Mouse (Mus musculus): ENCODE data around the gene Rasgef1a. TPM values are rescaled to one million over a fixed set of nuclear protein-coding genes. Genes with fewer than 3 reads are reported as not detected.

The Rasgef1a gene
- polyA plus RNA-seq (2021) = 0.05 TPM

- no peak for ATAC-seq
- DNase-seq (ENCODE audit: low read depth, low spot score) = no peak
- POLR2A ChIA-PET = no interaction called here
Measured at GRCm38 (mm10) chr6:118010756-118011615, at the start of gene Rasgef1a. TSS of gene Rasgef1a (plus strand) at chr6:118011438.

GRCm38 (mm10) chr6:117963201-117963600 lies 48.0 kb upstream of the Rasgef1a start:
- H3K27me3 ChIP-seq = no peaks in the 10 kb centered on the region
- ATAC-seq (no peak), DNase-seq (ENCODE audit: low read depth, low spot score) (no peak)
- CTCF ChIA-PET = no interaction called here
- no peak for TF ChIP-seq CTCF (IDR thresholded peaks at IDR 0.05)
- POLR2A ChIA-PET = interaction anchor here (0.7 kb wide), 1 partner anchor 26 kb away, joined by 3 read pairs; the partner anchor contains the start of gene Fxyd4
- in situ Hi-C loops (cut with MboI; ENCODE audit: low pct_unique_long_range_greater_than_20kb) = no loop called here

More at GRCm38 (mm10) chr6:118010756-118011615, at the start of gene Rasgef1a:
- TF ChIP-seq CTCF (IDR thresholded peaks at IDR 0.05) = no peak
- peaks cover 31% of the 10 kb centered on the region for H3K27me3 ChIP-seq
- CTCF ChIA-PET = no interaction called here
- in situ Hi-C loops (cut with MboI; ENCODE audit: low pct_unique_long_range_greater_than_20kb) = no loop called here

- H3K27me3 ChIP-seq = no peaks in the 10 kb centered on the region
- TF ChIP-seq CTCF (IDR thresholded peaks at IDR 0.05) = peak; percentile 23
- POLR2A ChIA-PET = no interaction called here
- in situ Hi-C loops (cut with MboI; ENCODE audit: low pct_unique_long_range_greater_than_20kb) = no loop called here
- ATAC-seq (peak; percentile 35), DNase-seq (ENCODE audit: low read depth, low spot score) (no peak)
- CTCF ChIA-PET = interaction anchor here (0.6 kb wide), 1 partner anchor 138 kb away, joined by 3 read pairs; no protein-coding TSS in a partner anchor
Measured at GRCm38 (mm10) chr6:117966729-117967128, 44.5 kb upstream of the Rasgef1a start.

GRCm38 (mm10) chr6:117987173-117987572 lies 24.1 kb upstream of the Rasgef1a start:
- DNase-seq (ENCODE audit: low read depth, low spot score) (no peak), ATAC-seq (no peak)
- ChIA-PET POLR2A (no interaction called here), CTCF (no interaction called here)
- H3K27me3 ChIP-seq = peaks cover 4% of the 10 kb centered on the region
- in situ Hi-C loops (cut with MboI; ENCODE audit: low pct_unique_long_range_greater_than_20kb) = no loop called here
- no peak for TF ChIP-seq CTCF (IDR thresholded peaks at IDR 0.05)

GRCm38 (mm10) chr6:117989209-117989608 lies 22.0 kb upstream of the Rasgef1a start:
- TF ChIP-seq CTCF (IDR thresholded peaks at IDR 0.05) = no peak
- peaks cover 5% of the 10 kb centered on the region for H3K27me3 ChIP-seq
- POLR2A ChIA-PET = no interaction called here
- DNase-seq (ENCODE audit: low read depth, low spot score) (no peak), ATAC-seq (no peak)
- CTCF ChIA-PET = no interaction called here
- in situ Hi-C loops (cut with MboI; ENCODE audit: low pct_unique_long_range_greater_than_20kb) = no loop called here

GRCm38 (mm10) chr6:117990649-117991048 lies 20.6 kb upstream of the Rasgef1a start:
- CTCF ChIA-PET = no interaction called here
- H3K27me3 ChIP-seq = peaks cover 5% of the 10 kb centered on the region
- TF ChIP-seq CTCF (IDR thresholded peaks at IDR 0.05) = no peak
- ATAC-seq (no peak), DNase-seq (ENCODE audit: low read depth, low spot score) (no peak)
- in situ Hi-C loops (cut with MboI; ENCODE audit: low pct_unique_long_range_greater_than_20kb) = no loop called here
- POLR2A ChIA-PET = no interaction called here

- ATAC-seq (no peak), DNase-seq (ENCODE audit: low read depth, low spot score) (no peak)
- peaks cover 10% of the 10 kb centered on the region for H3K27me3 ChIP-seq
- POLR2A ChIA-PET = no interaction called here
- TF ChIP-seq CTCF (IDR thresholded peaks at IDR 0.05) = no peak
- in situ Hi-C loops (cut with MboI; ENCODE audit: low pct_unique_long_range_greater_than_20kb) = no loop called here
- CTCF ChIA-PET = no interaction called here
Measured at GRCm38 (mm10) chr6:117991297-117991696, 19.9 kb upstream of the Rasgef1a start.

- ATAC-seq (no peak), DNase-seq (ENCODE audit: low read depth, low spot score) (no peak)
- in situ Hi-C loops (cut with MboI; ENCODE audit: low pct_unique_long_range_greater_than_20kb) = no loop called here
- H3K27me3 ChIP-seq = peaks cover 15% of the 10 kb centered on the region
- CTCF ChIA-PET = no interaction called here
- POLR2A ChIA-PET = no interaction called here
- TF ChIP-seq CTCF (IDR thresholded peaks at IDR 0.05) = no peak
Measured at GRCm38 (mm10) chr6:117991928-117992327, 19.3 kb upstream of the Rasgef1a start.

GRCm38 (mm10) chr6:117995168-117995567 lies 16.1 kb upstream of the Rasgef1a start:
- no peak for DNase-seq (ENCODE audit: low read depth, low spot score)
- CTCF ChIA-PET = no interaction called here
- ATAC-seq = no peak
- in situ Hi-C loops (cut with MboI; ENCODE audit: low pct_unique_long_range_greater_than_20kb) = no loop called here
- TF ChIP-seq CTCF (IDR thresholded peaks at IDR 0.05) = no peak
- POLR2A ChIA-PET = no interaction called here
- H3K27me3 ChIP-seq = peaks cover 23% of the 10 kb centered on the region

GRCm38 (mm10) chr6:118001272-118001671 lies 10.0 kb upstream of the Rasgef1a start:
- in situ Hi-C loops (cut with MboI; ENCODE audit: low pct_unique_long_range_greater_than_20kb) = no loop called here
- POLR2A ChIA-PET = no interaction called here
- CTCF ChIA-PET = no interaction called here
- TF ChIP-seq CTCF (IDR thresholded peaks at IDR 0.05) = no peak
- ATAC-seq = no peak
- H3K27me3 ChIP-seq = peaks cover 28% of the 10 kb centered on the region
- no peak for DNase-seq (ENCODE audit: low read depth, low spot score)

GRCm38 (mm10) chr6:118007302-118007701 lies 3.9 kb upstream of the Rasgef1a start:
- in situ Hi-C loops (cut with MboI; ENCODE audit: low pct_unique_long_range_greater_than_20kb) = loop anchor here (5.0 kb wide), 1 partner anchor 155 kb away; no protein-coding TSS in a partner anchor
- ChIA-PET POLR2A (interaction anchor here (1.3 kb wide), 1 partner anchor 24 kb away, joined by 3 read pairs; no protein-coding TSS in a partner anchor), CTCF (interaction anchor here (1.4 kb wide), 1 partner anchor 10 kb away, joined by 3 read pairs; no protein-coding TSS in a partner anchor)
- ATAC-seq (no peak), DNase-seq (ENCODE audit: low read depth, low spot score) (no peak)
- H3K27me3 ChIP-seq = peaks cover 29% of the 10 kb centered on the region
- TF ChIP-seq CTCF (IDR thresholded peaks at IDR 0.05) = peak; percentile 79
